Mouse (Mus musculus): ENCODE measurements at regions not wholly inside any gene's neighbourhood (a gene's known extent, or its start where the extent isn't known, plus 50 kb on each side); places are given as distances from the start of the nearest gene placed in this dataset.

- no peaks in the 10 kb centered on the region for H3K36me3 ChIP-seq (ENCODE audit: control insufficient read depth, insufficient read depth, low read length, poor library complexity, severe bottlenecking)
- in situ Hi-C loops (cut with MboI; ENCODE audit: low sequenced_read_pairs in 2 of 2, unreplicated experiment in 2 of 2), result no loop called here
Observed at GRCm38 (mm10) chr8:34528213-34528612, 416.7 kb upstream of the Gm10131 start.

GRCm38 (mm10) chr8:34525231-34525630 lies 413.7 kb upstream of the Gm10131 start:
- in situ Hi-C loops (cut with MboI; ENCODE audit: low sequenced_read_pairs in 2 of 2, unreplicated experiment in 2 of 2), result no loop called here
- Histone ChIP-seq H3K4me3 (ENCODE audit: insufficient read depth in 1 of 2, low read depth in 1 of 2, low read length in 2 of 2, poor library complexity in 1 of 2, severe bottlenecking in 1 of 2) (no peak overlapping the region), H3K9ac (ENCODE audit: insufficient read depth, low read depth, low read length, poor library complexity, severe bottlenecking) (no peak overlapping the region), H3K9me3 (ENCODE audit: control insufficient read depth, insufficient read depth, low read depth, low read length) (no peaks in the 10 kb centered on the region), H3K36me3 (ENCODE audit: control insufficient read depth, insufficient read depth, low read length, poor library complexity, severe bottlenecking) (no peaks in the 10 kb centered on the region), H3K27ac (ENCODE audit: insufficient read depth, low read depth, low read length, poor library complexity, severe bottlenecking) (no peak overlapping the region), H3K4me1 (ENCODE audit: control insufficient read depth in 2 of 2, insufficient read depth in 2 of 2, low read length in 2 of 2, poor library complexity in 1 of 2) (no peaks in the 10 kb centered on the region)
- no peak for DNase-seq (ENCODE audit: low read depth, low spot score)
- TF ChIP-seq MAFK (IDR thresholded peaks at IDR 0.05; ENCODE audit: insufficient read depth, low read depth, low read length) (no peak), ZC3H11A (IDR thresholded peaks at IDR 0.05; ENCODE audit: borderline replicate concordance, low read depth, low read length) (no peak), ZNF384 (IDR thresholded peaks at IDR 0.05; ENCODE audit: low read depth, low read length) (no peak), CHD2 (IDR thresholded peaks at IDR 0.05; ENCODE audit: low read depth, low read length) (no peak), HCFC1 (IDR thresholded peaks at IDR 0.05; ENCODE audit: borderline replicate concordance, insufficient read depth, low read length) (no peak)

More at GRCm38 (mm10) chr8:34528213-34528612, 416.7 kb upstream of the Gm10131 start:
- Histone ChIP-seq H3K4me1 (ENCODE audit: control insufficient read depth in 2 of 2, insufficient read depth in 2 of 2, low read length in 2 of 2, poor library complexity in 1 of 2) (no peaks in the 10 kb centered on the region), H3K9me3 (ENCODE audit: control insufficient read depth, insufficient read depth, low read depth, low read length) (no peaks in the 10 kb centered on the region), H3K9ac (ENCODE audit: insufficient read depth, low read depth, low read length, poor library complexity, severe bottlenecking) (no peak overlapping the region), H3K4me3 (ENCODE audit: insufficient read depth in 1 of 2, low read depth in 1 of 2, low read length in 2 of 2, poor library complexity in 1 of 2, severe bottlenecking in 1 of 2) (no peak overlapping the region), H3K27ac (ENCODE audit: insufficient read depth, low read depth, low read length, poor library complexity, severe bottlenecking) (no peak overlapping the region)
- no peak for DNase-seq (ENCODE audit: low read depth, low spot score)
- TF ChIP-seq ZNF384 (IDR thresholded peaks at IDR 0.05; ENCODE audit: low read depth, low read length) (no peak), ZC3H11A (IDR thresholded peaks at IDR 0.05; ENCODE audit: borderline replicate concordance, low read depth, low read length) (no peak), CHD2 (IDR thresholded peaks at IDR 0.05; ENCODE audit: low read depth, low read length) (no peak), HCFC1 (IDR thresholded peaks at IDR 0.05; ENCODE audit: borderline replicate concordance, insufficient read depth, low read length) (no peak), MAFK (IDR thresholded peaks at IDR 0.05; ENCODE audit: insufficient read depth, low read depth, low read length) (no peak)

DNA sequence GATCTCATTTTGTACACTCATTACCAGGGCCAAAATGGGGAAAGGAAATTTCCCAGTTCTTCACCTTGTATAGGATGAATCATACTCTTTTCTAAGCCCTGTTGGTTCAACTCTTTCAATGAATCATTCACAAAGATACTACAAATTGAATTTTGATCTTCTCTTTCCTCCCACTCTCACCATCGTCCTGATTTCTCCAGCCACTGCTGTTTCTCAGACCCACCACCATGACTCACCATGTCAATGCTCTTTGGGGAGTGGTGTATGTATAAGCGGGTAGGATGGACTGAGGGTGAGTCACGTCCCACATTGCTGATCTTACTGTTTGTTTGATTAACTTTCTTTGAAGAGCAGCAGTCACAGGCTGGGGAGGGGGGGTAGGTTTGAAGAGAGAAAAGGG lies 412.3 kb upstream of the Gm10131 start:
- no peak overlapping the region for H3K4me3 ChIP-seq (ENCODE audit: insufficient read depth in 1 of 2, low read depth in 1 of 2, low read length in 2 of 2, poor library complexity in 1 of 2, severe bottlenecking in 1 of 2)
- TF ChIP-seq CHD2 (IDR thresholded peaks at IDR 0.05; ENCODE audit: low read depth, low read length) (no peak), ZC3H11A (IDR thresholded peaks at IDR 0.05; ENCODE audit: borderline replicate concordance, low read depth, low read length) (no peak), ZNF384 (IDR thresholded peaks at IDR 0.05; ENCODE audit: low read depth, low read length) (no peak), HCFC1 (IDR thresholded peaks at IDR 0.05; ENCODE audit: borderline replicate concordance, insufficient read depth, low read length) (no peak), MAFK (IDR thresholded peaks at IDR 0.05; ENCODE audit: insufficient read depth, low read depth, low read length) (no peak)
- no peaks in the 10 kb centered on the region for H3K9me3 ChIP-seq (ENCODE audit: control insufficient read depth, insufficient read depth, low read depth, low read length)
- in situ Hi-C loops (cut with MboI; ENCODE audit: low sequenced_read_pairs in 2 of 2, unreplicated experiment in 2 of 2), result no loop called here
- no peaks in the 10 kb centered on the region for H3K4me1 ChIP-seq (ENCODE audit: control insufficient read depth in 2 of 2, insufficient read depth in 2 of 2, low read length in 2 of 2, poor library complexity in 1 of 2)
- H3K9ac ChIP-seq (ENCODE audit: insufficient read depth, low read depth, low read length, poor library complexity, severe bottlenecking), result no peak overlapping the region
- H3K27ac ChIP-seq (ENCODE audit: insufficient read depth, low read depth, low read length, poor library complexity, severe bottlenecking), result no peak overlapping the region
- no peak for DNase-seq (ENCODE audit: low read depth, low spot score)
- no peaks in the 10 kb centered on the region for H3K36me3 ChIP-seq (ENCODE audit: control insufficient read depth, insufficient read depth, low read length, poor library complexity, severe bottlenecking)

DNA sequence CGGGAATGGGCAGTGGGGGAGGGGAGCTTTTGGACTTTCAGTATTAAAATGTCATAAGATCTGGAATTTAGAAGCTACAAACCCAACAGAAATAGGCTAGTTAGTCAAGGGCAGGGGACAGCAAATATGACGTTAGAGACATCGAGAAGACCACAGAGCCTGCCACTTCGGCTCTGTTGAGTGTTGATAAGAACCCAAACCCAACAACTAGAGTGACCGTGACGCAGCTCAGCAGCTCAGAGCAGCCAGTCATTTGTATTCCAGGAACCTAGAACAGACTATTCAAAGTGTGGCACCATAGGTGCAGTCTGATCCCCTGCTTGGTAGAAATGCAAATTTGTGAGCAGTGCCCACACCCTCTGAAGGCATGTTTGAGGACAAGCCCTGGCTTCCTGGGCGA lies 409.8 kb upstream of the Gm10131 start:
- H3K4me3 ChIP-seq (ENCODE audit: insufficient read depth in 1 of 2, low read depth in 1 of 2, low read length in 2 of 2, poor library complexity in 1 of 2, severe bottlenecking in 1 of 2), result no peak overlapping the region
- no peak overlapping the region for H3K27ac ChIP-seq (ENCODE audit: insufficient read depth, low read depth, low read length, poor library complexity, severe bottlenecking)
- H3K4me1 ChIP-seq (ENCODE audit: control insufficient read depth in 2 of 2, insufficient read depth in 2 of 2, low read length in 2 of 2, poor library complexity in 1 of 2), result no peaks in the 10 kb centered on the region
- H3K9me3 ChIP-seq (ENCODE audit: control insufficient read depth, insufficient read depth, low read depth, low read length), result no peaks in the 10 kb centered on the region
- no peak for DNase-seq (ENCODE audit: low read depth, low spot score)
- no peak overlapping the region for H3K9ac ChIP-seq (ENCODE audit: insufficient read depth, low read depth, low read length, poor library complexity, severe bottlenecking)
- in situ Hi-C loops (cut with MboI; ENCODE audit: low sequenced_read_pairs in 2 of 2, unreplicated experiment in 2 of 2), result no loop called here
- no peaks in the 10 kb centered on the region for H3K36me3 ChIP-seq (ENCODE audit: control insufficient read depth, insufficient read depth, low read length, poor library complexity, severe bottlenecking)
- TF ChIP-seq CHD2 (IDR thresholded peaks at IDR 0.05; ENCODE audit: low read depth, low read length), result no peak

GRCm38 (mm10) chr8:34520664-34521063 lies 409.1 kb upstream of the Gm10131 start:
- no peak for DNase-seq (ENCODE audit: low read depth, low spot score)
- in situ Hi-C loops (cut with MboI; ENCODE audit: low sequenced_read_pairs in 2 of 2, unreplicated experiment in 2 of 2), result no loop called here

More at GRCm38 (mm10) chr8:34520664-34521063, 409.1 kb upstream of the Gm10131 start:
- Histone ChIP-seq H3K9me3 (ENCODE audit: control insufficient read depth, insufficient read depth, low read depth, low read length) (no peaks in the 10 kb centered on the region), H3K27ac (ENCODE audit: insufficient read depth, low read depth, low read length, poor library complexity, severe bottlenecking) (no peak overlapping the region), H3K36me3 (ENCODE audit: control insufficient read depth, insufficient read depth, low read length, poor library complexity, severe bottlenecking) (no peaks in the 10 kb centered on the region), H3K9ac (ENCODE audit: insufficient read depth, low read depth, low read length, poor library complexity, severe bottlenecking) (no peak overlapping the region), H3K4me1 (ENCODE audit: control insufficient read depth in 2 of 2, insufficient read depth in 2 of 2, low read length in 2 of 2, poor library complexity in 1 of 2) (no peaks in the 10 kb centered on the region), H3K4me3 (ENCODE audit: insufficient read depth in 1 of 2, low read depth in 1 of 2, low read length in 2 of 2, poor library complexity in 1 of 2, severe bottlenecking in 1 of 2) (no peak overlapping the region)
- TF ChIP-seq HCFC1 (IDR thresholded peaks at IDR 0.05; ENCODE audit: borderline replicate concordance, insufficient read depth, low read length) (no peak), CHD2 (IDR thresholded peaks at IDR 0.05; ENCODE audit: low read depth, low read length) (no peak)

Measured in ES-E14 (cell line).